Mouse (Mus musculus) olfactory bulb, adult 2 months (tissue): ENCODE results near the gene Foxp1.

ENCODE experiments used
- CTCF ChIP-seq: fragments of 200-500 bp; IDR thresholded peaks from 2 replicates; pipeline ENCODE4 v1.5.1; 2012; ENCODE audit warnings: low read depth, mild to moderate bottlenecking, low read length, moderate library complexity; ENCODE audit not compliant: insufficient read depth
- POLR2A ChIP-seq: fragments of 200-500 bp; IDR thresholded peaks from 2 replicates; pipeline ENCODE4 v1.6.1; 2012; ENCODE audit warnings: mild to moderate bottlenecking, low read depth, low read length, moderate library complexity; ENCODE audit not compliant: insufficient read depth

GRCm38 (mm10) chr6:98980001-98980400 is 542.5 kb downstream of the Foxp1 start:
- TF ChIP-seq POLR2A (no peak), CTCF (no peak)
